Mouse (Mus musculus): ENCODE data around the gene Mrpl21. TPM values are rescaled to one million over a fixed set of nuclear protein-coding genes. Genes with fewer than 3 reads are reported as not detected.

Gene Mrpl21
- polyA plus RNA-seq, 2 experiments: 68.8 to 124 TPM

DNA sequence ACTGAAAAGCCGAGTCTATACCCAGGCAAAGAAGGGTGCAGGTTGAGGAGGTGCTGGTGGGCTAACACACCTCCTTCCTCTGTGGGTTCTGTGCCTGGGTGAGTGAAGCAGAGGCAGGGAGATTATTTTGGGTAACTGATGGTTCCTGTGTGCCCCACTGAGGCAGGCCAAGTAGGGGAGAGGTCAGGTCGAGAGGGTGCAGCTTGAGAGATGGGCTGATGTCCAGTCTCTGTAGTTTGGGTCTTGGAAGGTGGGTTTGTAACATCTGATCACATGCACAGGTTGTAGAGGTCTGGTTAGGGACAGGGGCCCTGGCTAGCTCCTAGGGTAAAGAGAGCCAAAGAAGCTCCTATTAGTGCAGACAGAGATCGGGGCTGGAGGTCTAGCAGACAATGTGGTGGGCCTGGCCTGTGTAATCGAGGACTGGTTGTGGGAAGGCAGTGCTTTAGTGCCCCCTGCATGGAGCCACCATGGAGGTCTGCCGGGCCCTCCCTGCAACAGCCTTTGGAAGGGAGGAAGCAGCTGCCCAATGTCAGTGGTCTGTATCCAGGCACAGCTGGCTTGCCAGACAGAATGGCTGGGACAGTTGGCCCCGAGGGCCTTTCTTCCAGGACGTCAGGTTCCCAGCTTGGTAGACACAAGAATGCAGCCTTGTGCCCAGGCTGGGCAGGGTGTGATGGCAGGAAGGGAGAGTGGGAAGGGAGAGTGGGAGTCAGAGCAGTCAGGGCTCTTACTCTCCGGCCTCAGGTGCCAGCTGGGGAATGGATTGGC is 54.0 kb downstream of the Mrpl21 start:
- no peak for TF ChIP-seq POLR2A (IDR thresholded peaks at IDR 0.05; ENCODE audit: borderline replicate concordance, extremely low read depth, insufficient read depth, insufficient read length)
- H3K9me3 ChIP-seq (ENCODE audit: control insufficient read depth, low read length): no peaks in the 10 kb centered on the region
- H3K9ac ChIP-seq (ENCODE audit: low read depth, low read length, severe bottlenecking): no peak overlapping the region
- no peak overlapping the region; the same call in 1 of the 2 replicates for H3K27ac ChIP-seq (replicated peaks; ENCODE audit: low read depth, low read length)
- 54% methylated on average over 8 of the region's 8 CpGs for WGBS
- no peak overlapping the region for H3K4me2 ChIP-seq (replicated peaks; ENCODE audit: low read depth, low read length, severe bottlenecking)
- DNase-seq (ENCODE audit: low spot score): no peak
- ATAC-seq (ENCODE audit: low FRiP score, low read depth): peak; percentile 26; the same call in 1 of the 2 replicates
- H3K4me3 ChIP-seq (replicated peaks; ENCODE audit: low read length): no peak overlapping the region
- H3K4me1 ChIP-seq (ENCODE audit: control insufficient read depth, insufficient read depth, low read length): no peaks in the 10 kb centered on the region
- H3K36me3 ChIP-seq (ENCODE audit: control insufficient read depth, insufficient read depth, low read length): no peaks in the 10 kb centered on the region
- no peaks in the 10 kb centered on the region for H3K27me3 ChIP-seq (ENCODE audit: control insufficient read depth, insufficient read depth, low read length)

- Histone ChIP-seq H3K27me3 (ENCODE audit: control insufficient read depth, insufficient read depth, low read length) (no peaks in the 10 kb centered on the region), H3K27ac (replicated peaks; ENCODE audit: low read depth, low read length) (no peak overlapping the region), H3K9me3 (ENCODE audit: control insufficient read depth, low read length) (no peaks in the 10 kb centered on the region), H3K4me2 (replicated peaks; ENCODE audit: low read depth, low read length, severe bottlenecking) (no peak overlapping the region), H3K36me3 (ENCODE audit: control insufficient read depth, insufficient read depth, low read length) (no peaks in the 10 kb centered on the region), H3K4me1 (ENCODE audit: control insufficient read depth, insufficient read depth, low read length) (no peaks in the 10 kb centered on the region), H3K4me3 (replicated peaks; ENCODE audit: low read length) (no peak overlapping the region), H3K9ac (ENCODE audit: low read depth, low read length, severe bottlenecking) (no peak overlapping the region)
- WGBS: 79% methylated on average over 8 of the region's 8 CpGs
- no peak for DNase-seq (ENCODE audit: low spot score)
- no peak for ATAC-seq (ENCODE audit: low FRiP score, low read depth)
- TF ChIP-seq POLR2A (IDR thresholded peaks at IDR 0.05; ENCODE audit: borderline replicate concordance, extremely low read depth, insufficient read depth, insufficient read length): no peak
These were observed 56.5 kb downstream of the Mrpl21 start for GRCm38 (mm10) chr19:3339187-3339586.

GRCm38 (mm10) chr19:3341021-3341420 is 58.3 kb downstream of the Mrpl21 start:
- Histone ChIP-seq H3K27me3 (ENCODE audit: control insufficient read depth, insufficient read depth, low read length) (no peaks in the 10 kb centered on the region), H3K4me2 (replicated peaks; ENCODE audit: low read depth, low read length, severe bottlenecking) (no peak overlapping the region), H3K9me3 (ENCODE audit: control insufficient read depth, low read length) (no peaks in the 10 kb centered on the region), H3K36me3 (ENCODE audit: control insufficient read depth, insufficient read depth, low read length) (no peaks in the 10 kb centered on the region), H3K4me3 (replicated peaks; ENCODE audit: low read length) (no peak overlapping the region), H3K9ac (ENCODE audit: low read depth, low read length, severe bottlenecking) (no peak overlapping the region), H3K4me1 (ENCODE audit: control insufficient read depth, insufficient read depth, low read length) (no peaks in the 10 kb centered on the region), H3K27ac (replicated peaks; ENCODE audit: low read depth, low read length) (no peak overlapping the region)
- no peak for ATAC-seq (ENCODE audit: low FRiP score, low read depth)
- TF ChIP-seq POLR2A (IDR thresholded peaks at IDR 0.05; ENCODE audit: borderline replicate concordance, extremely low read depth, insufficient read depth, insufficient read length): no peak
- DNase-seq (ENCODE audit: low spot score): no peak
- 83% methylated on average over 3 of the region's 3 CpGs for WGBS

Small RNAs within 50 kb of the gene (microRNA-seq; reads per million reads assigned to microRNA genes)
- not detected for gene Mir6984

Other genes with a start within 250 kb of the Mrpl21 start
- gene Ighmbp2, start 116 bp downstream of the Mrpl21 start, polyA plus RNA-seq (2012; rRNA removed): 9.9 and 13.5 TPM in 2 replicates
- 9.5 and 9.9 TPM in 2 replicates for gene Ighmbp2, start 116 bp downstream of the Mrpl21 start, polyA plus RNA-seq (2014; fragmentation: Nextera tagmentation; extraction: Ambion mirVana)
- gene Cpt1a, start 39.4 kb downstream of the Mrpl21 start, polyA plus RNA-seq (2012; rRNA removed): 20.3 and 24.4 TPM in 2 replicates
- gene Cpt1a, start 39.4 kb downstream of the Mrpl21 start, polyA plus RNA-seq (2014; fragmentation: Nextera tagmentation; extraction: Ambion mirVana): 21.7 and 22.5 TPM in 2 replicates
- gene Tesmin, start 106.0 kb downstream of the Mrpl21 start, polyA plus RNA-seq (2012; rRNA removed): 0.29 and 0.38 TPM in 2 replicates
- gene Tesmin, start 106.0 kb downstream of the Mrpl21 start, polyA plus RNA-seq (2014; fragmentation: Nextera tagmentation; extraction: Ambion mirVana): 0.34 and 0.48 TPM in 2 replicates
- gene Gal, start 131.6 kb downstream of the Mrpl21 start, polyA plus RNA-seq (2012; rRNA removed): 0.88 and 1.2 TPM in 2 replicates
- gene Gal, start 131.6 kb downstream of the Mrpl21 start, polyA plus RNA-seq (2014; fragmentation: Nextera tagmentation; extraction: Ambion mirVana): 1.1 and 1.2 TPM in 2 replicates